Mouse (Mus musculus) heart, embryonic 15.5 days (tissue): ENCODE measurements around the gene Smagp. TPM values are rescaled to one million over a fixed set of nuclear protein-coding genes. Genes with fewer than 3 reads are reported as not detected.
"Not testable (repeated sequence)": the region's sequence is repeated elsewhere in the genome, so short reads cannot be mapped to it uniquely, and the experiment has no call there.

ENCODE experiments used
- ATAC-seq: fragments of 200-750 bp; cut with Nextera tagmentation; replicated peaks from 2 replicates; pipeline ENCODE4 v1.8.0; 2017; ENCODE audit warnings: low read depth, moderate TSS enrichment; ENCODE audit not compliant: insufficient number of reproducible peaks, insufficient read depth, low FRiP score
- H3K27ac ChIP-seq: fragments of 300-500 bp; sonication (generic); 2 replicates; pipeline ENCODE4 v1.5.1; 2015; ENCODE audit warnings: mild to moderate bottlenecking, inconsistent platforms
- H3K27me3 ChIP-seq: fragments of 300-500 bp; sonication (generic); 2 replicates; pipeline ENCODE4 v1.6.1; 2015; ENCODE audit warnings: inconsistent platforms
- H3K36me3 ChIP-seq: fragments of 300-500 bp; sonication (generic); 2 replicates; pipeline ENCODE4 v1.6.1; 2015; ENCODE audit warnings: mild to moderate bottlenecking, inconsistent platforms
- H3K4me1 ChIP-seq: fragments of 300-500 bp; sonication (generic); replicated peaks from 2 replicates; pipeline ENCODE4 v1.6.1; 2015; ENCODE audit warnings: inconsistent platforms
- H3K4me2 ChIP-seq: fragments of 300-500 bp; sonication (generic); 2 replicates; pipeline ENCODE4 v1.6.1; 2015; ENCODE audit warnings: inconsistent platforms, mild to moderate bottlenecking, moderate library complexity
- H3K4me3 ChIP-seq: fragments of 300-500 bp; sonication (generic); 2 replicates; pipeline ENCODE4 v1.5.1; 2015; ENCODE audit warnings: mild to moderate bottlenecking, inconsistent platforms
- H3K9ac ChIP-seq: fragments of 300-500 bp; sonication (generic); 2 replicates; pipeline ENCODE4 v1.6.1; 2015; ENCODE audit warnings: mild to moderate bottlenecking, inconsistent platforms
- H3K9me3 ChIP-seq: fragments of 300-500 bp; sonication (generic); replicated peaks from 2 replicates; pipeline ENCODE4 v1.6.1; 2016; ENCODE audit warnings: inconsistent platforms
- WGBS: fragments of 180-500 bp; shearing (Covaris S2); methylation state at CpG from one replicate; pipeline ENCODE4 v1.1.7; 2015; ENCODE audit warnings: mixed read lengths; 5-methylcytosine and 5-hydroxymethylcytosine counted together
- polyA plus RNA-seq: library from polyadenylated mRNA; unstranded; fragments of >200 nt; fragmentation: Nextera tagmentation; extraction: Ambion mirVana; gene quantifications from 2 replicates; pipeline ENCODE4 v1.2.1, GENCODE M21; 2015

The Smagp gene
- polyA plus RNA-seq, 1 experiment from 2014 or later, result 15.3 TPM

- Histone ChIP-seq H3K4me2 (no peak overlapping the region), H3K4me1 (peaks cover 10% of the 10 kb centered on the region), H3K27ac (0 out of 2 replicates have a peak overlapping the region, but pooled peaks have one; percentile 25), H3K4me3 (no peak overlapping the region), H3K9me3 (no peaks in the 10 kb centered on the region), H3K9ac (no peak overlapping the region), H3K36me3 (no peaks in the 10 kb centered on the region), H3K27me3 (no peaks in the 10 kb centered on the region)
- 21% methylated on average over 10 of the region's 10 CpGs for WGBS
- no peak for ATAC-seq
Measured at GRCm38 (mm10) chr15:100627287-100627686, 9.5 kb downstream of the Smagp start.

GRCm38 (mm10) chr15:100624435-100624834 lies 12.3 kb downstream of the Smagp start:
- Histone ChIP-seq H3K4me2 (no peak overlapping the region), H3K36me3 (peaks cover 15% of the 10 kb centered on the region), H3K4me3 (no peak overlapping the region), H3K4me1 (peaks cover 17% of the 10 kb centered on the region), H3K9ac (no peak overlapping the region), H3K9me3 (no peaks in the 10 kb centered on the region), H3K27ac (no peak overlapping the region), H3K27me3 (no peaks in the 10 kb centered on the region)
- ATAC-seq, result no peak
- 84% methylated on average over 3 of the region's 3 CpGs for WGBS

DNA sequence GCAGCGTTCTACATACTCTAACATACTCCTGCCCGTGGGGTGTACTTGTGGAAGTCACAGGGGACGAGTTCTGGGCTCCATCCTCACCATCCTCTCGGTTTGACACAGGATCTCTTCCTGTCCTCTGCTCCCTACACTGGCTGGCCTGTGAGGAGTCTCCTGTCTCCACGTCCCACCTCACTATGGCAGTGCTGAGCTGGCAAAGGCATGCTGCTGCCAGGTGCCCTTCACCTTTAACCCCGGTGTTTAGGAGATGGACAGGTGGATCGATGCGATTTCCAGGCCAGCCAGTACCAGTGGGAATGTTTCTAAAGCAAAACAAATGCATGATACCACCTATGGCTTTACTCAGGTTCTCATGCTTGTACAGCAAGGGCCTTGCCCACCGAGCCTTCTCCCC lies 13.0 kb downstream of the Smagp start:
- peaks cover 17% of the 10 kb centered on the region for H3K4me1 ChIP-seq
- no peak overlapping the region for H3K4me2 ChIP-seq
- no peaks in the 10 kb centered on the region for H3K27me3 ChIP-seq
- H3K9me3 ChIP-seq, result no peaks in the 10 kb centered on the region
- no peak overlapping the region for H3K9ac ChIP-seq
- ATAC-seq, result no peak
- no peak overlapping the region for H3K4me3 ChIP-seq
- WGBS, result 86% methylated on average over 9 of the region's 9 CpGs
- peaks cover 22% of the 10 kb centered on the region for H3K36me3 ChIP-seq
- H3K27ac ChIP-seq, result no peak overlapping the region

DNA sequence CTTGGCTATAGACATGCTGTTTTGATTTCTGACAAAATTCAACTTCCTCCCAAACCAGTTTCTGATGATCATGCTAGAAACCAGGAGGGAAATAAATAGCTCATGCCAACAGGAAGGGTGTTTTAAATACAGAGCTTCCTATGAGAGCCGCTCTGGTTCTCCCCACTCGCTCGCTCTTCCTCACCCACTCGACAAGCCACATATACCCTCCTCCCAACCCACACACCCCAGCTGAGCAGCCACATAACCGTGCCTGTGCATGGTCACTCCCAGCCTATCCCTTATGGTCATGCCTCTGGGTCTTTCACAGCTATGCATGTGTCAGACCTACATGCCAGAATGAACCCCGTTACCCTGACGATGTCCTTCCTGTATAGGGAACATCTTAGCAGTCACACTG lies 14.6 kb downstream of the Smagp start:
- peak overlapping the region; percentile 50 for H3K27ac ChIP-seq

DNA sequence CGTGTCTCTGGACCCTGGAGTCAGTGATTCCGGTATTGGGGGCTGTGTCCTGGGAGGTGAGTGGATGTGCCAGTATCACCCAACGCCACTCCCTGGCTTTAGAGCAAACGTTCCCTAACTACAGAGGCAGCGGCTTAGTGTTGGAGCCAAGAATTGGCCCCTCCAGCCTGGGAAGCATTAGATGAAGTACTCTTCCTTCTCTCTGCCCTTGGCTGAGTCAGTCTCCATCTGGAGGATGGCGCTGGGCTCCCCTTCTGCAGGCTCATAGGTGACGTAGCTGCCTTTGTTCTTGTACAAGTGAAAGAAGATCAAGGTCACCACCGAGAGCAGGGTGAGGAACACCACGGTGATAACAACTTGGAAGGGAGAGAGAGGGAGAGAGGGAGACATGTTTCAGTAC lies 15.1 kb downstream of the Smagp start:
- H3K9ac ChIP-seq, H3K27me3 ChIP-seq, H3K9me3 ChIP-seq, H3K4me3 ChIP-seq, H3K4me2 ChIP-seq: not testable (repeated sequence)
- H3K27ac ChIP-seq, result peak overlapping the region; percentile 50
- 52% methylated on average over 9 of the region's 9 CpGs for WGBS
- H3K36me3 ChIP-seq, result peaks cover 35% of the 10 kb centered on the region
- ATAC-seq, result 0 out of 2 replicates have a peak, but pooled peaks have one; percentile 7
- peaks cover 13% of the 10 kb centered on the region for H3K4me1 ChIP-seq

More for the DNA sequence above, 14.6 kb downstream of the Smagp start:
- no peak for ATAC-seq
- Histone ChIP-seq H3K27me3 (no peaks in the 10 kb centered on the region), H3K4me3 (no peak overlapping the region), H3K36me3 (peaks cover 35% of the 10 kb centered on the region), H3K4me1 (peaks cover 8% of the 10 kb centered on the region), H3K4me2 (no peak overlapping the region), H3K9ac (no peak overlapping the region), H3K9me3 (no peaks in the 10 kb centered on the region)
- WGBS, result 74% methylated on average over 7 of the region's 7 CpGs

- Histone ChIP-seq H3K27ac (no peak overlapping the region), H3K9ac (no peak overlapping the region), H3K4me3 (no peak overlapping the region), H3K4me1 (peaks cover 22% of the 10 kb centered on the region), H3K9me3 (no peaks in the 10 kb centered on the region), H3K36me3 (peaks cover 35% of the 10 kb centered on the region), H3K27me3 (no peaks in the 10 kb centered on the region), H3K4me2 (no peak overlapping the region)
- no peak for ATAC-seq
- WGBS, result 80% methylated on average over 7 of the region's 7 CpGs
Measured at GRCm38 (mm10) chr15:100619200-100619599, 17.5 kb downstream of the Smagp start.

DNA sequence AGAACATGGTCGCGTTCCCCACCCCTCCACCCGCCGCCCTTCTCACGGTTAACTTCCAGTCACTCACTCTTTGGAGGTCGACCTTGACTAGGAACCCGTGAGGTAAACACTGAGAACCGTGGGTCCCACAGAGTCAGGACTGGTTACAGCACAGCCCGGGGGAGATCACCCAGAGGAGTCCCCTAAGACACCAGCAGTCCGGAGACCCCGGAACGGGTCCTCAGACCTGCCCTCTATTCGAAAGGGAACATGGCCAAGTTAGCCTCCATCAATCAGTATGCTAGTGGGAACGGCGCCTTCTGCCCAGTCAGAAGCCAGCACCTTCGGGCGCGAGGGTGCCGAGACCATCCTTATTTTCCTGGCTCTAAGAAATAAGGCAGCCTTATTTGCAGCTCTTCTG lies 20.5 kb downstream of the Smagp start:
- WGBS, result under 1% methylated on average over 19 of the region's 19 CpGs
- H3K9me3 ChIP-seq, result no peaks in the 10 kb centered on the region
- peaks cover 35% of the 10 kb centered on the region for H3K36me3 ChIP-seq
- peak overlapping the region; percentile 91 for H3K9ac ChIP-seq
- H3K4me1 ChIP-seq, result peaks cover 24% of the 10 kb centered on the region
- peak overlapping the region; percentile 99 for H3K27ac ChIP-seq
- peak overlapping the region; percentile 88 for H3K4me3 ChIP-seq
- peak overlapping the region; percentile 82 for H3K4me2 ChIP-seq
- H3K27me3 ChIP-seq, result no peaks in the 10 kb centered on the region
- ATAC-seq, result peak; percentile 0; the same call in 1 of the 2 replicates

DNA sequence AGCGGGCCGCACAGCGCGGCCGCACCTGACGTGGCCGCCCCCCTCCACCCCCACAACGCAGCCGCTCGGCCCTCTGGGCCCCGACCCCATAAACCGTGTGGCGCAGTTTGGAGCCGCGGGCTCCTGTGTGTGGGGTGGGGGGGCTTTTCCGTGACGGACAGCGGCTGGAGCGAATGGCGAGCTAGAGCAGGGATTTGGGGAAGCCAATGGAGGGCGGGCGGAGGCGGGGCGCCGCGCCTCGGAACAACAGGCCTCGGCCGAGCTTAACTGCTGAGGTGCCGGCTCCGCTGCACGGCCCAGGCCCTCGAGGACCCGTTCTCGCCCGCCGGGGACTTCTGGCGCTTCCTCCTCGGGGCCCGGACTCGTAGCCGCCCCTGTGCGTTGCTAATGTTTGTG lies 20.9 kb downstream of the Smagp start:
- Histone ChIP-seq H3K9ac (peak overlapping the region; percentile 91), H3K36me3 (peaks cover 33% of the 10 kb centered on the region), H3K4me1 (peaks cover 24% of the 10 kb centered on the region), H3K4me3 (peak overlapping the region; percentile 88), H3K27ac (peak overlapping the region; percentile 99), H3K4me2 (peak overlapping the region; percentile 82), H3K9me3 (no peaks in the 10 kb centered on the region), H3K27me3 (no peaks in the 10 kb centered on the region)
- WGBS, result under 1% methylated on average over 39 of the region's 43 CpGs
- ATAC-seq, result peak; percentile 85

- peak within 1 kb of the TSS; percentile 84 for H3K4me2 ChIP-seq
- peak; percentile 88 for ATAC-seq
- WGBS, result under 1% methylated on average over 75 of the region's 99 CpGs
- H3K27ac ChIP-seq, result peak within 1 kb of the TSS; percentile 99
- peak within 1 kb of the TSS; percentile 91 for H3K9ac ChIP-seq
- H3K4me1 ChIP-seq, result peaks cover 24% of the 10 kb centered on the region
- no peaks in the 10 kb centered on the region for H3K9me3 ChIP-seq
- no peaks in the 10 kb centered on the region for H3K27me3 ChIP-seq
- peaks cover 27% of the 10 kb centered on the region for H3K36me3 ChIP-seq
- H3K4me3 ChIP-seq, result peak within 1 kb of the TSS; percentile 88
Measured at GRCm38 (mm10) chr15:100614996-100615824, 21.5 kb downstream of the Smagp start, which contains the start of gene Dazap2. Gene Dazap2, plus strand, starts transcription at chr15:100615349.

GRCm38 (mm10) chr15:100614218-100614995 lies 22.3 kb downstream of the Smagp start:
- Histone ChIP-seq H3K9ac (peak overlapping the region; percentile 60), H3K27me3 (no peaks in the 10 kb centered on the region), H3K36me3 (peaks cover 20% of the 10 kb centered on the region), H3K4me2 (peak overlapping the region; percentile 84), H3K4me3 (peak overlapping the region; percentile 88), H3K27ac (peak overlapping the region; percentile 99), H3K4me1 (peaks cover 24% of the 10 kb centered on the region), H3K9me3 (no peaks in the 10 kb centered on the region)
- WGBS, result 9% methylated on average over 43 of the region's 43 CpGs
- no peak for ATAC-seq

DNA sequence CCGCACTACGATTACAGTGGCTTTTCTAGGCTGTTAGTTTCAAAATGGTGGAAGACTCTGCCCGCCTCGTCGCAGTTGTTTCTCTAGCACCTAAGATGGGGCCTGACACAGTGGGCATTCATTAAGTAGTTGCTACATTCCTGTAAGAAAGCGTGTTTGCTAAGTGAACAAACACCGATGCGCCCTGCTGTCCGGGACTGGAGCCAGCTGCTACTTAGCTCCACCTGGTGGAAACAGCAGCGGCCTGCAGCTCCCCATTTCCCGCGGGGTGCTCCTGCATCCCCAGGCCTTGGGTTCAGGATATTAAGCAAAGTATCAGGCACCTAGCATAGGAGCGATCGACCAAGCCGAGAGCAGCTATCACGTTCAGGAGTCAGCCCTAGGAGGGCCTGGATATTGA lies 23.2 kb downstream of the Smagp start:
- Histone ChIP-seq H3K27me3 (no peaks in the 10 kb centered on the region), H3K4me2 (peak overlapping the region; percentile 63), H3K4me1 (peaks cover 24% of the 10 kb centered on the region), H3K9ac (peak overlapping the region; percentile 43), H3K9me3 (no peaks in the 10 kb centered on the region), H3K4me3 (peak overlapping the region; percentile 40), H3K27ac (no peak overlapping the region), H3K36me3 (peaks cover 12% of the 10 kb centered on the region)
- no peak for ATAC-seq
- 7% methylated on average over 16 of the region's 16 CpGs for WGBS
